Mouse (Mus musculus): ENCODE results near the gene Pakap.

GRCm38 (mm10) chr4:57895140-57895539, 327.2 kb downstream of the Pakap start:
- no peak for TF ChIP-seq CTCF (conservative IDR thresholded peaks at IDR 0.05; ENCODE audit: insufficient read depth, insufficient read length, low read depth, low read length)
- no peak for TF ChIP-seq POLR2A (IDR thresholded peaks at IDR 0.05; ENCODE audit: low read depth, low read length)
